Mouse (Mus musculus): ENCODE results near the gene Timmdc1. TPM values are rescaled to one million over a fixed set of nuclear protein-coding genes. Genes with fewer than 3 reads are reported as not detected.

Timmdc1 gene
- polyA plus RNA-seq, 1 experiment from 2014 or later = 18.5 TPM

- Histone ChIP-seq H3K27me3 (replicated peaks; ENCODE audit: control insufficient read depth, insufficient read depth, low read length) (no peaks in the 10 kb centered on the region), H3K27ac (replicated peaks; ENCODE audit: low read depth, low read length) (peak within 1 kb of the TSS; percentile 95), H3K4me3 (ENCODE audit: low read depth, low read length) (peak within 1 kb of the TSS; percentile 77), H3K9me3 (ENCODE audit: control insufficient read depth, low read length) (no peaks in the 10 kb centered on the region), H3K36me3 (ENCODE audit: control insufficient read depth, insufficient read depth, low read length) (peaks cover 29% of the 10 kb centered on the region), H3K4me2 (ENCODE audit: low read depth, low read length) (peak within 1 kb of the TSS; percentile 73), H3K4me1 (ENCODE audit: control insufficient read depth, insufficient read depth, low read length) (peaks cover 9% of the 10 kb centered on the region; the same call in 1 of the 2 replicates), H3K9ac (ENCODE audit: low read depth, low read length) (peak within 1 kb of the TSS; percentile 96)
- DNase-seq (ENCODE audit: low spot score) = peak; percentile 96
- ATAC-seq (ENCODE audit: low read depth) = peak; percentile 98
- WGBS = 0% methylated on average over 43 of the region's 61 CpGs
Measured at GRCm38 (mm10) chr16:38452442-38453202, 69.8 kb downstream of the Timmdc1 start, which contains the start of gene Adprh. Adprh (minus strand) TSS chr16:38452703.

DNA sequence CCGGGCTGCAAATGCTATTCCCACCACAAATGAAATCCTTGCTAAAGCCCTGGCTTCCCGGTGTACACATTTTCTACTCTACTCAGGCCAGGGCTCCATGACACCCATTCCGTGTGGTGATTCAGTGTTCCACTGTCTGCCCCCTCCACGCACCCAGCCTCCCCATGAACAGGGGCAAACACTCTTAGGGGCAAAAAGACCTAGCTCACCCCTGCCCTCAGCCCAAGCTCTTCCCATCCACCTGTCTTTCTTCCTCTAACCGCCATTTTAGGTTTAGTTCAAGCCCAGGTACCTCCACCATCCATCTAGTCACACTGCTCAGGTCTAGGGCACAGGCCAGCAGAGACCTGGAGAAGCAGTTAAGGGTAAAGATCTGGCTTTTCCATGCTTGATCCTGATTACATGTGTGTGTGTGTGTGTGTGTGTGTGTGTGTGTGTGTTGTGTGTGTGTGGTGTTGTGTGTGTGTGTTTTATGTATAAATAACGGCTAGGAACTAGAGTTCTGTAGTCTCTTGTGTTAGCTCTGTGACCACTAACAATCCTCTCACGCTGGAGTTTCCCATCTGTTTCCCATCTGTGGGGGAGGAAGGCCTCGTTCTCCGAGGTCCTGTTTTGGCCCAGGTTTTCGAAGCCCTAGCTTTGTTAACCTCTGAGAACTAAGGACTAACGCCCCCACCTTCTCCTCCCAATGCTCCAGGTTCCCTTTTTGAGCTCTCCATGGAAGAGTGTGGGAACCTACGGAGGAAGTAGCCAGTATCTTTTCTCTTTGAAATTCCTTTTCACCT, 70.8 kb downstream of the Timmdc1 start:
- peak; percentile 49 for DNase-seq (ENCODE audit: low spot score)
- peak overlapping the region; percentile 95 for H3K27ac ChIP-seq (replicated peaks; ENCODE audit: low read depth, low read length)

DNA sequence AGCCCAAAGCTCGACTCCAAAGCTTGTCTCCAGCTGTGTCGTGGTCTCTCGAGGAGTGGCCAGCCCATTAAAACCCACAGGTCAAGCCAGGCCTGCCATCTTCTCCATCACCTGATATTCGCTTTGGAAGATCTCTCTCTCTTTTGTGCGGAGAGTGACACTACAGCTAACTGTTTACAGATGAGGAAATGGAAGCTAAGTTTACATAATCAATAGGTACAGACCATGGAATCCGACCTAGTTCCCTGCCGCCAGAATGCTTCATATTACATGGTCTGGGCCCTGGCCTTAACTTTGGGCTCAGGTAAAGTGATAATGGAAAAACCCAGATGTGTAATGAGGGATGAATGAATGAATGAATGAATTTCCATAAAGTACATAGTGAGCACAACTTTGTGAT, 71.8 kb downstream of the Timmdc1 start:
- Histone ChIP-seq H3K36me3 (ENCODE audit: control insufficient read depth, insufficient read depth, low read length) (peaks cover 48% of the 10 kb centered on the region), H3K4me2 (ENCODE audit: low read depth, low read length) (no peak overlapping the region), H3K9me3 (ENCODE audit: control insufficient read depth, low read length) (no peaks in the 10 kb centered on the region), H3K27ac (replicated peaks; ENCODE audit: low read depth, low read length) (no peak overlapping the region), H3K9ac (ENCODE audit: low read depth, low read length) (no peak overlapping the region), H3K4me3 (ENCODE audit: low read depth, low read length) (no peak overlapping the region), H3K4me1 (ENCODE audit: control insufficient read depth, insufficient read depth, low read length) (peaks cover 9% of the 10 kb centered on the region; the same call in 1 of the 2 replicates), H3K27me3 (replicated peaks; ENCODE audit: control insufficient read depth, insufficient read depth, low read length) (no peaks in the 10 kb centered on the region)
- ATAC-seq (ENCODE audit: low read depth) (no peak), DNase-seq (ENCODE audit: low spot score) (no peak)
- 74% methylated on average over 7 of the region's 7 CpGs for WGBS

More for the DNA sequence above, 70.8 kb downstream of the Timmdc1 start:
- Histone ChIP-seq H3K4me2 (ENCODE audit: low read depth, low read length) (peak overlapping the region; percentile 73), H3K4me1 (ENCODE audit: control insufficient read depth, insufficient read depth, low read length) (peaks cover 9% of the 10 kb centered on the region; the same call in 1 of the 2 replicates), H3K27me3 (replicated peaks; ENCODE audit: control insufficient read depth, insufficient read depth, low read length) (no peaks in the 10 kb centered on the region), H3K9ac (ENCODE audit: low read depth, low read length) (peak overlapping the region; percentile 96), H3K36me3 (ENCODE audit: control insufficient read depth, insufficient read depth, low read length) (peaks cover 39% of the 10 kb centered on the region), H3K4me3 (ENCODE audit: low read depth, low read length) (peak overlapping the region; percentile 77), H3K9me3 (ENCODE audit: control insufficient read depth, low read length) (no peaks in the 10 kb centered on the region)
- 38% methylated on average over 12 of the region's 12 CpGs for WGBS
- no peak for ATAC-seq (ENCODE audit: low read depth)

GRCm38 (mm10) chr16:38448458-38448857, 74.0 kb downstream of the Timmdc1 start:
- 0 out of 2 replicates have a peak overlapping the region, but pooled peaks have one; percentile 12 for H3K4me2 ChIP-seq (ENCODE audit: low read depth, low read length)
- H3K27ac ChIP-seq (replicated peaks; ENCODE audit: low read depth, low read length) = peak overlapping the region; percentile 56; the same call in 1 of the 2 replicates

More at GRCm38 (mm10) chr16:38448458-38448857, 74.0 kb downstream of the Timmdc1 start:
- no peaks in the 10 kb centered on the region for H3K27me3 ChIP-seq (replicated peaks; ENCODE audit: control insufficient read depth, insufficient read depth, low read length)
- H3K36me3 ChIP-seq (ENCODE audit: control insufficient read depth, insufficient read depth, low read length) = peaks cover 70% of the 10 kb centered on the region
- peaks cover 9% of the 10 kb centered on the region; the same call in 1 of the 2 replicates for H3K4me1 ChIP-seq (ENCODE audit: control insufficient read depth, insufficient read depth, low read length)
- WGBS = 47% methylated on average over 12 of the region's 12 CpGs
- no peaks in the 10 kb centered on the region for H3K9me3 ChIP-seq (ENCODE audit: control insufficient read depth, low read length)
- ATAC-seq (ENCODE audit: low read depth) (no peak), DNase-seq (ENCODE audit: low spot score) (peak; percentile 56)
- H3K9ac ChIP-seq (ENCODE audit: low read depth, low read length) = peak overlapping the region; percentile 15; the same call in 1 of the 2 replicates
- no peak overlapping the region for H3K4me3 ChIP-seq (ENCODE audit: low read depth, low read length)

Other genes with a start within 250 kb of the Timmdc1 start
- gene Nr1i2, start 227.8 kb downstream of the Timmdc1 start, polyA plus RNA-seq (2014; fragmentation: Nextera tagmentation; extraction: Ambion mirVana) = not detected in 2 replicates
- gene Maats1, start 180.5 kb downstream of the Timmdc1 start, polyA plus RNA-seq (2014; fragmentation: Nextera tagmentation; extraction: Ambion mirVana) = 0.62 and 1.8 TPM in 2 replicates
- gene Cox17, start 175.7 kb downstream of the Timmdc1 start, polyA plus RNA-seq (2014; fragmentation: Nextera tagmentation; extraction: Ambion mirVana) = 133 and 168 TPM in 2 replicates
- gene Gm21987, start 175.6 kb downstream of the Timmdc1 start, polyA plus RNA-seq (2014; fragmentation: Nextera tagmentation; extraction: Ambion mirVana) = not detected in 2 replicates
- gene Popdc2, start 160.5 kb downstream of the Timmdc1 start, polyA plus RNA-seq (2014; fragmentation: Nextera tagmentation; extraction: Ambion mirVana) = 7.6 and 12.8 TPM in 2 replicates
- gene Pla1a, start 89.5 kb downstream of the Timmdc1 start, polyA plus RNA-seq (2014; fragmentation: Nextera tagmentation; extraction: Ambion mirVana) = 0.58 and 1.1 TPM in 2 replicates
- gene Adprh, start 70.0 kb downstream of the Timmdc1 start, polyA plus RNA-seq (2014; fragmentation: Nextera tagmentation; extraction: Ambion mirVana) = 95.5 and 106 TPM in 2 replicates
- gene Cd80, start 67.1 kb downstream of the Timmdc1 start, polyA plus RNA-seq (2014; fragmentation: Nextera tagmentation; extraction: Ambion mirVana) = 0.46 and 0.47 TPM in 2 replicates
- 51.4 and 57.3 TPM in 2 replicates for gene Poglut1, start 27.6 kb upstream of the Timmdc1 start, polyA plus RNA-seq (2014; fragmentation: Nextera tagmentation; extraction: Ambion mirVana)
- gene Tmem39a, start 36.0 kb upstream of the Timmdc1 start, polyA plus RNA-seq (2014; fragmentation: Nextera tagmentation; extraction: Ambion mirVana) = 148 and 155 TPM in 2 replicates
- 17.3 and 17.6 TPM in 2 replicates for gene Arhgap31, start 190.6 kb upstream of the Timmdc1 start, polyA plus RNA-seq (2014; fragmentation: Nextera tagmentation; extraction: Ambion mirVana)
- gene B4galt4, start 219.6 kb upstream of the Timmdc1 start, polyA plus RNA-seq (2014; fragmentation: Nextera tagmentation; extraction: Ambion mirVana) = 30.2 and 31.9 TPM in 2 replicates